ENCODE assay signal across 8 mouse cellular contexts in genomic region chr12:69890051-69890450, GRCm38 (mm10). TPM values are rescaled to one million over a fixed set of nuclear protein-coding genes. Genes with fewer than 3 reads are reported as not detected.
DNase-seq lines count a peak whose midpoint lies in the region; ATAC-seq lines count a peak whose summit lies in the region.

No protein-coding gene starts in this region.

- peak overlapping the region; percentile 40 to 58 for H3K27ac ChIP-seq in heart, embryonic 14.5 days (replicated peaks in 1 of 2; ENCODE audit: control insufficient read depth in 1 of 2, insufficient read depth in 1 of 2, low read depth in 2 of 2, low read length in 2 of 2)
- no peak overlapping the region for H3K27ac ChIP-seq in brown adipose tissue, adult 24 weeks (replicated peaks; ENCODE audit: low read depth, low read length)
- no peak overlapping the region for H3K27ac ChIP-seq in hindbrain, embryonic 16.5 days (ENCODE audit: low read depth, low read length)
- H3K27ac ChIP-seq in midbrain, embryonic 15.5 days: peak overlapping the region; percentile 38; the same call in 1 of the 2 replicates

- H3K27me3 ChIP-seq in heart, embryonic 14.5 days (ENCODE audit: control insufficient read depth, insufficient read depth, low read length): no peaks in the 10 kb centered on the region
- H3K27me3 ChIP-seq in hindbrain, embryonic 16.5 days (replicated peaks; ENCODE audit: control insufficient read depth, insufficient read depth, low read length): no peaks in the 10 kb centered on the region
- no peaks in the 10 kb centered on the region for H3K27me3 ChIP-seq in midbrain, embryonic 15.5 days (replicated peaks)

- ATAC-seq in heart, embryonic 14.5 days (ENCODE audit: insufficient number of reproducible peaks, insufficient read depth, low FRiP score, low read depth): no peak
- no peak for ATAC-seq in hindbrain, embryonic 16.5 days
- ATAC-seq in midbrain, embryonic 15.5 days (replicated peaks): no peak
- ATAC-seq in frontal cortex, adult (ENCODE audit: low TSS enrichment): no peak
- ATAC-seq in inflammation-experienced regulatory T-cells, adult 6 months: no peak

- peaks cover 10 to 28% of the 10 kb centered on the region in 2 experiments for H3K4me1 ChIP-seq in heart, embryonic 14.5 days (ENCODE audit: control insufficient read depth in 2 of 2, insufficient read depth in 2 of 2, low read length in 2 of 2)
- H3K4me1 ChIP-seq in brown adipose tissue, adult 24 weeks (ENCODE audit: control insufficient read depth, insufficient read depth, insufficient read length, low read length): peaks cover 20% of the 10 kb centered on the region
- peaks cover 28% of the 10 kb centered on the region for H3K4me1 ChIP-seq in hindbrain, embryonic 16.5 days (ENCODE audit: control insufficient read depth, insufficient read depth, low read depth, low read length)
- H3K4me1 ChIP-seq in midbrain, embryonic 15.5 days: peaks cover 37% of the 10 kb centered on the region

- DNase-seq in heart, postnatal 4 days: no peak
- no peak for DNase-seq in adrenal gland, adult 18-20 months (ENCODE audit: low spot score in 2 of 2)

- WGBS in heart, embryonic 14.5 days: 60% methylated on average over 6 of the region's 6 CpGs
- WGBS in hindbrain, embryonic 16.5 days: 46% methylated on average over 6 of the region's 6 CpGs
- WGBS in midbrain, embryonic 15.5 days: 32% methylated on average over 6 of the region's 6 CpGs

- H3K36me3 ChIP-seq in heart, embryonic 14.5 days (ENCODE audit: control insufficient read depth, insufficient read depth, low read length): 0 out of 2 replicates have a peak, but pooled peaks cover 9% of the 10 kb centered on the region
- no peaks in the 10 kb centered on the region for H3K36me3 ChIP-seq in hindbrain, embryonic 16.5 days (ENCODE audit: control insufficient read depth, insufficient read depth, low read length)
- H3K36me3 ChIP-seq in midbrain, embryonic 15.5 days (replicated peaks): no peaks in the 10 kb centered on the region

- no peaks in the 10 kb centered on the region for H3K9me3 ChIP-seq in heart, embryonic 14.5 days (ENCODE audit: control insufficient read depth, low read length)
- H3K9me3 ChIP-seq in hindbrain, embryonic 16.5 days (ENCODE audit: control insufficient read depth, low read length): no peaks in the 10 kb centered on the region
- no peaks in the 10 kb centered on the region for H3K9me3 ChIP-seq in midbrain, embryonic 15.5 days

- H3K9ac ChIP-seq in heart, embryonic 14.5 days (ENCODE audit: low read length): peak overlapping the region; percentile 85
- peak overlapping the region; percentile 45 for H3K9ac ChIP-seq in hindbrain, embryonic 16.5 days (ENCODE audit: low read depth, low read length)
- no peak overlapping the region for H3K9ac ChIP-seq in midbrain, embryonic 15.5 days

- H3K4me2 ChIP-seq in heart, embryonic 14.5 days (ENCODE audit: low read length): peak overlapping the region; percentile 84
- H3K4me2 ChIP-seq in hindbrain, embryonic 16.5 days (ENCODE audit: low read length): peak overlapping the region; percentile 39
- H3K4me2 ChIP-seq in midbrain, embryonic 15.5 days: peak overlapping the region; percentile 69

- H3K4me3 ChIP-seq in heart, embryonic 14.5 days (ENCODE audit: control insufficient read depth in 1 of 2, insufficient read depth in 1 of 2, low read depth in 1 of 2, low read length in 2 of 2): peak overlapping the region in 1 of 2 experiments; percentile 75; a peak in 1 of 4 replicates
- peak overlapping the region; percentile 7 for H3K4me3 ChIP-seq in brown adipose tissue, adult 24 weeks (ENCODE audit: insufficient read depth, low read depth, low read length)
- H3K4me3 ChIP-seq in hindbrain, embryonic 16.5 days (ENCODE audit: low read length): no peak overlapping the region
- H3K4me3 ChIP-seq in midbrain, embryonic 15.5 days: 0 out of 2 replicates have a peak overlapping the region, but pooled peaks have one; percentile 96

RNA-seq across cellular contexts. Expression of gene Atl1, which starts 2.4 kb away (rescaled TPM):
- polyA plus RNA-seq in heart, embryonic 14.5 days (2014; fragmentation: Nextera tagmentation; extraction: Ambion mirVana): 7.7 and 7.8 TPM in 2 replicates
- 10 to 100 TPM; 10.1 to 11.0 TPM for total RNA-seq in heart, postnatal 4 days (2021)
- 0.95 and 2.3 TPM in 2 replicates for polyA plus RNA-seq in brown adipose tissue, adult 24 weeks (2012; ENCODE audit: insufficient read depth, insufficient read length, missing spikeins)
- 159 and 167 TPM in 2 replicates for polyA plus RNA-seq in hindbrain, embryonic 16.5 days (2015; fragmentation: Nextera tagmentation; extraction: Ambion mirVana)
- 144 and 167 TPM in 2 replicates for polyA plus RNA-seq in midbrain, embryonic 15.5 days (2015; fragmentation: Nextera tagmentation; extraction: Ambion mirVana)
- 1 to 10 TPM; 4.9 to 8.9 TPM for total RNA-seq in adrenal gland, adult 18-20 months (2021)
- under 1 TPM; 0.10 to 0.75 (median 0.42) TPM for polyA plus RNA-seq in inflammation-experienced regulatory T-cells, adult 6 months (2017; shearing (Covaris generic))

RNA-seq across cellular contexts. Expression of gene Map4k5, which starts 2.9 kb away (rescaled TPM):
- 42.2 and 42.6 TPM in 2 replicates for polyA plus RNA-seq in heart, embryonic 14.5 days (2014; fragmentation: Nextera tagmentation; extraction: Ambion mirVana)
- 10 to 100 TPM; 41.9 to 44.7 TPM for total RNA-seq in heart, postnatal 4 days (2021)
- polyA plus RNA-seq in brown adipose tissue, adult 24 weeks (2012; ENCODE audit: insufficient read depth, insufficient read length, missing spikeins): 12.0 and 12.3 TPM in 2 replicates
- polyA plus RNA-seq in hindbrain, embryonic 16.5 days (2015; fragmentation: Nextera tagmentation; extraction: Ambion mirVana): 22.8 and 25.2 TPM in 2 replicates
- 28.2 and 31.6 TPM in 2 replicates for polyA plus RNA-seq in midbrain, embryonic 15.5 days (2015; fragmentation: Nextera tagmentation; extraction: Ambion mirVana)
- total RNA-seq in adrenal gland, adult 18-20 months (2021): 10 to 100 TPM; 24.3 to 27.3 TPM
- polyA plus RNA-seq in inflammation-experienced regulatory T-cells, adult 6 months (2017; shearing (Covaris generic)): 1 to 10 TPM; 1.1 to 4.8 (median 4.6) TPM

Comparison
In these comparisons a context has a peak if more than half of its experiments do, and no peak if none do; other contexts are left out.
1. H3K27ac ChIP-seq: peak in heart, embryonic 14.5 days (2 of 2) and midbrain, embryonic 15.5 days (single experiment); none in brown adipose tissue, adult 24 weeks (single experiment) and hindbrain, embryonic 16.5 days (single experiment).
2. RNA of gene Atl1, which starts 2.4 kb away (polyA plus RNA-seq): 159 to 167 TPM in hindbrain, embryonic 16.5 days and 144 to 167 TPM in midbrain, embryonic 15.5 days; 7.7 to 7.8 TPM in heart, embryonic 14.5 days, 0.95 to 2.3 TPM in brown adipose tissue, adult 24 weeks and 0.10 to 0.75 TPM in inflammation-experienced regulatory T-cells, adult 6 months; every median in the first group is over 10 times any median in the second.
3. Peak in every context shown above with its lines, with median percentiles within 50 percentile points of each other: H3K4me2 ChIP-seq.